Mouse (Mus musculus) lung, adult 2 months (tissue): ENCODE results near the gene Gpatch3.

Experiments used
- CTCF ChIP-seq: fragments of 200-500 bp; IDR thresholded peaks from 2 replicates; pipeline ENCODE4 v1.5.1; 2011; ENCODE audit warnings: mild to moderate bottlenecking, low read length, control low read depth; ENCODE audit not compliant: insufficient read depth
- POLR2A ChIP-seq: fragments of 200-500 bp; IDR thresholded peaks from 2 replicates; pipeline ENCODE4 v1.6.1; 2011; ENCODE audit warnings: low read depth, mild to moderate bottlenecking, control low read depth, low read length, borderline replicate concordance; ENCODE audit errors: extremely low read depth

- TF ChIP-seq CTCF (no peak), POLR2A (no peak)
Observed at GRCm38 (mm10) chr4:133626621-133627020, 52.1 kb downstream of the Gpatch3 start.
